Mouse (Mus musculus): ENCODE measurements around the gene Vwa8. TPM values are rescaled to one million over a fixed set of nuclear protein-coding genes. Genes with fewer than 3 reads are reported as not detected.
A peak's percentile ranks its signal among the peaks of the same experiment; 100 is the strongest.

The Vwa8 gene
- polyA plus RNA-seq, 1 experiment: 13.9 TPM

DNA sequence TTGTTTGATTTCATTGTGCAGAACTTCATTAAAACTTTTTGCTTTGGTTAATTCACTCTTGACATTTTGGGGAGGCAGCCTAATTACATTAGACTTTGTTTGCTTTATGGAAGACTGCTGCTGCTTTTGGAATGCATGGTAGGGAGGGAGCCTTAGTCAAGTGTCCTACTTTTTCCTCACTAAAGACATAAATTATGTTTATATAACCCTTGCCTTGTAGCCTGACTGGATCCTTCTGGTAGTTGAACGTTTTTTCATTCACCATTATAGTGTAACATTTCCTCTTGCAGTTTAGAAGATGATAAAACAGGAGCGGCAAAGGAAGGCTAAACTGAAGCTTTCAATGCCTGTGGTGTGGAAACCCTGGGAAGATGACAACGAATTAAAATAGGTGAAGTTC, 375 bp upstream of the Vwa8 start:
- TF ChIP-seq FOSL1 (IDR thresholded peaks at IDR 0.05; ENCODE audit: insufficient read depth, low read length, poor library complexity, severe bottlenecking) (no peak), USF1 (IDR thresholded peaks at IDR 0.05; ENCODE audit: low read depth) (no peak), CEBPB (IDR thresholded peaks at IDR 0.05; ENCODE audit: low read depth) (no peak), CTCF (IDR thresholded peaks at IDR 0.05; ENCODE audit: control insufficient read depth, insufficient read depth, insufficient read length) (no peak), MAX (IDR thresholded peaks at IDR 0.05) (no peak), MYOD1 (IDR thresholded peaks at IDR 0.05; ENCODE audit: control insufficient read depth, insufficient read length, low read depth) (no peak), MYOG (IDR thresholded peaks at IDR 0.05; ENCODE audit: control insufficient read depth, extremely low read depth, insufficient read length) (no peak)
- H3K79me3 ChIP-seq (ENCODE audit: low read depth): peaks cover 11% of the 10 kb centered on the region
- H3K27me3 ChIP-seq (ENCODE audit: control insufficient read depth, insufficient read depth, insufficient read length): no peaks in the 10 kb centered on the region
- peak overlapping the region; percentile 100 for H3ac ChIP-seq (ENCODE audit: control insufficient read depth, insufficient read length, low read depth)
- H3K36me3 ChIP-seq (ENCODE audit: control insufficient read depth, insufficient read depth): no peaks in the 10 kb centered on the region
- H3K79me2 ChIP-seq (ENCODE audit: control insufficient read depth, insufficient read depth): peaks cover 26% of the 10 kb centered on the region
- peak overlapping the region; percentile 60 for H3K4me3 ChIP-seq (ENCODE audit: insufficient read depth, poor library complexity, severe bottlenecking)

DNA sequence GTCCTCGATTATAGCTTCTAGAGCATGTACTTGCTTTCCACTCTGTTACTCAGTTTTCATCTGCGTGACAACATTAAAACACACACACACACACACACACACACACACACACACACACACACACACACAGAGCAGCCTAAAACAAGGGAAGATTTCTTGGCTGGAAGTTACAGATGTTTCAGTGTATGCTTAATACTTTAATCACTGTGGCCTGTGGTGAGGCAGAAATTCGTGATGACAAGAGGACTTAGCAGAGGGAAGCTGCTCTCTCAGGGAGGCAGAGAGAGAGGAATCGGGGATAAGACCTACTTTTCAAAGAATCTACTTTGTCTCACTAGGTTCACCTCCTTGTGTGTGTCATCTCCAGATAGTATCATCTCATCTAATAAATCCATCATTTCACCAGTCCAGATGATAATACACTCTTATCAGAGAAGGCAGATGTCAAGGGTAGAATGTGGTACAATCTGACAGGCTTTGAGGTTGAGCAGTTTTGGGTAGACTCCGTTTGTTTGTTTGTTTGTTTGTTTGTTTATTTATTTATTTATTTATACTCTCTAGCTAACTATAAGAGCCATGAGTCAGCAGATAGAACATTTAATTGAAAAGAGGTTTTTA, 1.2 kb downstream of the Vwa8 start:
- Histone ChIP-seq H3K4me3 (ENCODE audit: insufficient read depth, poor library complexity, severe bottlenecking) (peak overlapping the region; percentile 60), H3K27me3 (ENCODE audit: control insufficient read depth, insufficient read depth, insufficient read length) (no peaks in the 10 kb centered on the region), H3ac (ENCODE audit: control insufficient read depth, insufficient read length, low read depth) (no peak overlapping the region), H3K79me3 (ENCODE audit: low read depth) (peaks cover 15% of the 10 kb centered on the region), H3K36me3 (ENCODE audit: control insufficient read depth, insufficient read depth) (no peaks in the 10 kb centered on the region), H3K79me2 (ENCODE audit: control insufficient read depth, insufficient read depth) (peaks cover 31% of the 10 kb centered on the region)
- no peak for TF ChIP-seq MAX (IDR thresholded peaks at IDR 0.05)
- no peak for TF ChIP-seq CTCF (IDR thresholded peaks at IDR 0.05; ENCODE audit: control insufficient read depth, insufficient read depth, insufficient read length)
- no peak for TF ChIP-seq USF1 (IDR thresholded peaks at IDR 0.05; ENCODE audit: low read depth)
- no peak for TF ChIP-seq CEBPB (IDR thresholded peaks at IDR 0.05; ENCODE audit: low read depth)
- no peak for TF ChIP-seq FOSL1 (IDR thresholded peaks at IDR 0.05; ENCODE audit: insufficient read depth, low read length, poor library complexity, severe bottlenecking)

DNA sequence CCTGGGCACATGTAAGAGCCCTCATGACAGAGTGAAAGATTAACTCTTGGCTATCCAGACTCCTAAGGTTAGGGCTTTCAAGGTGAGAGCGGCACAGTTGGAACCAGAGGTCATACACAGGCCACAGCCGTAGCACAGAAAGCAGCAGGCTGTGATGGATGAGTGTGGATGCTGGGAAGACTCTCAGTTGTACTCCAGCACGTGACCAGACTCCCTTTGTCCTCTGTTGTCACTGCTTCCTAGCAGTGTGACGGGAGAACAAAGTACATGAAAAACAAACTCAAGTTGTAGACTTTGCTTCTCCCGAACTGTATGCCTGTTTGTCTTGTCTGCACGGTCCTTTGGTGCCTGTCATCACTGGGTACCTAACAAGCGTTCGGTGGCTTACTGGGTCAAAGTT, 1.8 kb downstream of the Vwa8 start:
- no peaks in the 10 kb centered on the region for H3K36me3 ChIP-seq (ENCODE audit: control insufficient read depth, insufficient read depth)
- H3K4me3 ChIP-seq (ENCODE audit: insufficient read depth, poor library complexity, severe bottlenecking): no peak overlapping the region
- no peaks in the 10 kb centered on the region for H3K27me3 ChIP-seq (ENCODE audit: control insufficient read depth, insufficient read depth, insufficient read length)
- H3ac ChIP-seq (ENCODE audit: control insufficient read depth, insufficient read length, low read depth): no peak overlapping the region
- H3K79me2 ChIP-seq (ENCODE audit: control insufficient read depth, insufficient read depth): peaks cover 32% of the 10 kb centered on the region
- TF ChIP-seq FOSL1 (IDR thresholded peaks at IDR 0.05; ENCODE audit: insufficient read depth, low read length, poor library complexity, severe bottlenecking) (no peak), USF1 (IDR thresholded peaks at IDR 0.05; ENCODE audit: low read depth) (no peak), MAX (IDR thresholded peaks at IDR 0.05) (no peak)
- H3K79me3 ChIP-seq (ENCODE audit: low read depth): peaks cover 15% of the 10 kb centered on the region

DNA sequence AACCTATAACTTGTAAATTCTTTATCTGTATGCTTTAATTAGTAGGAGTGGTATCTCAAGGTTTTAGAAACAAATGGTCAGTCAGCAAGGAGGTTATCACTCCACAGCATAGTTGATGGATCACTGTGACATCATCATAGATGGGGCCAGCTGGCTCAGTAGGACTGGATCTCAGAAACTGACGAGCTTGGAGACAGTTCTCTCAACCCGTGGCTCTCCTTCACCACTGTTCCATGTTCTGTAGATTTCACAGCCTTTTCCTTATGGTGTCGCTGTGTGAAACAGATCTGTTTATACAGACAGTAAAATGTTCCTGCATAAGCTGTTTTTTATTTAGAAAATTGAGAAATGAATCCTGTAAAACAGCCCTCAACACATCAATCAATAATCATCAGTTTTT, 2.5 kb downstream of the Vwa8 start:
- Histone ChIP-seq H3K79me3 (ENCODE audit: low read depth) (peaks cover 15% of the 10 kb centered on the region), H3ac (ENCODE audit: control insufficient read depth, insufficient read length, low read depth) (no peak overlapping the region), H3K36me3 (ENCODE audit: control insufficient read depth, insufficient read depth) (no peaks in the 10 kb centered on the region), H3K4me3 (ENCODE audit: insufficient read depth, poor library complexity, severe bottlenecking) (no peak overlapping the region), H3K79me2 (ENCODE audit: control insufficient read depth, insufficient read depth) (peaks cover 32% of the 10 kb centered on the region), H3K27me3 (ENCODE audit: control insufficient read depth, insufficient read depth, insufficient read length) (no peaks in the 10 kb centered on the region)
- TF ChIP-seq MAX (IDR thresholded peaks at IDR 0.05): no peak
- no peak for TF ChIP-seq CEBPB (IDR thresholded peaks at IDR 0.05; ENCODE audit: low read depth)
- TF ChIP-seq CTCF (IDR thresholded peaks at IDR 0.05; ENCODE audit: control insufficient read depth, insufficient read depth, insufficient read length): no peak
- TF ChIP-seq FOSL1 (IDR thresholded peaks at IDR 0.05; ENCODE audit: insufficient read depth, low read length, poor library complexity, severe bottlenecking): no peak
- no peak for TF ChIP-seq USF1 (IDR thresholded peaks at IDR 0.05; ENCODE audit: low read depth)
- no peak for TF ChIP-seq MYOG (IDR thresholded peaks at IDR 0.05; ENCODE audit: control insufficient read depth, extremely low read depth, insufficient read length)
- TF ChIP-seq MYOD1 (IDR thresholded peaks at IDR 0.05; ENCODE audit: control insufficient read depth, insufficient read length, low read depth): no peak

DNA sequence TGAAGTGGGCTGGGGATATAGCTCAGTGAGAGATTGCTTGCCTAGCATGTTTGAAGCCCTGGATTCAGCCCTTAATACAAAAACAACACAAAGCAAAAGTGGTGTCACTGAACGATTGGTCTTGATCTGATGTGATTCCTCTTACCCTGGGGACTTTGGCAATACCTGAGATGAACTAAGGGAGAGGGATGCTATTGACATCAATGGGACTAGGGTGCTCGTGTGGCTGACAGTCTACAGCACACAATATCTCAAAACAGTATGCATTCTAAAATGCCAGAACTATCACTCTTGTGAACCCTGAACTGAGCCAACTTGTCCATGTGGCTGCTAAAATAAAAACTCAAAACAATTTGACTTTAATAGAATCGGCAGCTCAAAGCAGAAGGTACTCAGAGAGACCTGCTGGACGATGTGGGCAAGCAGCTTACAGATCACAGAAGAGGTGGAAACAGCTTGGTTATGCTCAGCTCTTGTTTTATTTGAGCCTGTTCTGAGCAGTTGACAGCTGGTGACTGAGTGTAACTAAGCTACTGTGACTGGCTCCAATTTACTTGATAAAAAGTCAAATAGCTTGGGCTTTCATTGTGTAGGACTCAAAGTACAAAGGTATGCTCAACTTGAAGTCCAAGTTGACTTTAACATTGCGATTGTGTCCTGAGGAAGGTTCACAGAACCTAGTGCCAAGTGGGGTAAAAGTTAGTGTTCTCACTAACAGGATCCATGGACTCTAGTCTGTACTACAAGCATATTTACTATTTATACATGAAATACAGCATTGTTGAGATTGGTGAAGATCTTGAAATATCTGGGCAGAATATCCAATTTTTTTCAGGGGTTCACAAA, 3.8 kb downstream of the Vwa8 start:
- Histone ChIP-seq H3K27me3 (ENCODE audit: control insufficient read depth, insufficient read depth, insufficient read length) (no peaks in the 10 kb centered on the region), H3K4me3 (ENCODE audit: insufficient read depth, poor library complexity, severe bottlenecking) (no peak overlapping the region), H3K79me3 (ENCODE audit: low read depth) (peaks cover 19% of the 10 kb centered on the region), H3K79me2 (ENCODE audit: control insufficient read depth, insufficient read depth) (peaks cover 40% of the 10 kb centered on the region), H3ac (ENCODE audit: control insufficient read depth, insufficient read length, low read depth) (no peak overlapping the region), H3K36me3 (ENCODE audit: control insufficient read depth, insufficient read depth) (no peaks in the 10 kb centered on the region)
- no peak for TF ChIP-seq MYOG (IDR thresholded peaks at IDR 0.05; ENCODE audit: control insufficient read depth, extremely low read depth, insufficient read length)
- TF ChIP-seq MYOD1 (IDR thresholded peaks at IDR 0.05; ENCODE audit: control insufficient read depth, insufficient read length, low read depth): no peak
- TF ChIP-seq CTCF (IDR thresholded peaks at IDR 0.05; ENCODE audit: control insufficient read depth, insufficient read depth, insufficient read length): no peak
- no peak for TF ChIP-seq CEBPB (IDR thresholded peaks at IDR 0.05; ENCODE audit: low read depth)
- TF ChIP-seq USF1 (IDR thresholded peaks at IDR 0.05; ENCODE audit: low read depth): no peak
- TF ChIP-seq FOSL1 (IDR thresholded peaks at IDR 0.05; ENCODE audit: insufficient read depth, low read length, poor library complexity, severe bottlenecking): no peak
- TF ChIP-seq MAX (IDR thresholded peaks at IDR 0.05): no peak
